Mouse (Mus musculus) hindbrain, postnatal 0 days (tissue): ENCODE measurements at regions not wholly inside any gene's neighbourhood (a gene's known extent, or its start where the extent isn't known, plus 50 kb on each side); places are given as distances from the start of the nearest gene placed in this dataset.

ENCODE experiments used
- ATAC-seq: fragments of 200-750 bp; cut with Nextera tagmentation; 2 replicates; pipeline ENCODE4 v1.8.0; 2017; ENCODE audit warnings: mild to moderate bottlenecking, moderate TSS enrichment, moderate library complexity
- DNase-seq: peaks from one replicate; pipeline ENCODE4 v3.0.0-alpha.2; 2015; ENCODE audit warnings: low spot score
- H3K27ac ChIP-seq: fragments of 300-500 bp; sonication (generic); 2 replicates; pipeline ENCODE4 v1.5.1; 2014; ENCODE audit warnings: mild to moderate bottlenecking
- H3K27me3 ChIP-seq: fragments of 300-500 bp; sonication (generic); 2 replicates; pipeline ENCODE4 v1.6.1; 2014; ENCODE audit warnings: low read length, mixed read lengths; ENCODE audit not compliant: insufficient read depth
- H3K36me3 ChIP-seq: fragments of 300-500 bp; sonication (generic); 2 replicates; pipeline ENCODE4 v1.6.1; 2014; ENCODE audit warnings: low read length, mixed read lengths; ENCODE audit not compliant: insufficient read depth
- H3K4me1 ChIP-seq: fragments of 300-500 bp; sonication (generic); 2 replicates; pipeline ENCODE4 v1.6.1; 2014; ENCODE audit warnings: antibody characterized with exemption, low read length, mixed read lengths; ENCODE audit not compliant: insufficient read depth
- H3K4me2 ChIP-seq: fragments of 300-500 bp; sonication (generic); 2 replicates; pipeline ENCODE4 v1.6.1; 2014; ENCODE audit warnings: low read depth, mild to moderate bottlenecking, low read length, moderate library complexity, mixed read lengths
- H3K4me3 ChIP-seq: fragments of 300-500 bp; sonication (generic); 2 replicates; pipeline ENCODE4 v1.5.1; 2014; ENCODE audit warnings: low read length
- H3K9ac ChIP-seq: fragments of 300-500 bp; sonication (generic); replicated peaks from 2 replicates; pipeline ENCODE4 v1.6.1; 2014; ENCODE audit warnings: mild to moderate bottlenecking, low read length, moderate library complexity, mixed read lengths
- H3K9me3 ChIP-seq: fragments of 300-500 bp; sonication (generic); 2 replicates; pipeline ENCODE4 v1.6.1; 2016; ENCODE audit warnings: low read length, mixed read lengths
- CTCF ChIP-seq: IDR thresholded peaks from 2 replicates; pipeline ENCODE4 v1.5.1; 2016; ENCODE audit warnings: antibody characterized with exemption, control low read depth, low read depth
- WGBS: fragments of 180-500 bp; shearing (Covaris S2); extraction: QIAGEN DNeasy Blood & Tissue Kit; methylation state at CpG from one replicate; pipeline ENCODE4 v1.1.7; 2014; 5-methylcytosine and 5-hydroxymethylcytosine counted together

GRCm38 (mm10) chr12:39682121-39682520 lies 355.7 kb downstream of the Arl4a start:
- Histone ChIP-seq H3K4me2 (no peak overlapping the region), H3K4me1 (no peaks in the 10 kb centered on the region), H3K36me3 (no peaks in the 10 kb centered on the region), H3K4me3 (no peak overlapping the region), H3K9me3 (no peaks in the 10 kb centered on the region), H3K27ac (no peak overlapping the region), H3K9ac (no peak overlapping the region), H3K27me3 (no peaks in the 10 kb centered on the region)
- 67% methylated on average over 1 of the region's 1 CpGs for WGBS
- no peak for TF ChIP-seq CTCF
- DNase-seq (no peak), ATAC-seq (no peak)

GRCm38 (mm10) chr12:39675608-39676007 lies 362.2 kb downstream of the Arl4a start:
- H3K4me3 ChIP-seq: no peak overlapping the region
- no peak overlapping the region for H3K27ac ChIP-seq
- DNase-seq (no peak), ATAC-seq (no peak)
- no peak for TF ChIP-seq CTCF
- no peaks in the 10 kb centered on the region for H3K9me3 ChIP-seq
- no peak overlapping the region for H3K4me2 ChIP-seq
- no peak overlapping the region for H3K9ac ChIP-seq
- 92% methylated on average over 2 of the region's 2 CpGs for WGBS
- no peaks in the 10 kb centered on the region for H3K36me3 ChIP-seq
- H3K4me1 ChIP-seq: no peaks in the 10 kb centered on the region
- no peaks in the 10 kb centered on the region for H3K27me3 ChIP-seq

DNA sequence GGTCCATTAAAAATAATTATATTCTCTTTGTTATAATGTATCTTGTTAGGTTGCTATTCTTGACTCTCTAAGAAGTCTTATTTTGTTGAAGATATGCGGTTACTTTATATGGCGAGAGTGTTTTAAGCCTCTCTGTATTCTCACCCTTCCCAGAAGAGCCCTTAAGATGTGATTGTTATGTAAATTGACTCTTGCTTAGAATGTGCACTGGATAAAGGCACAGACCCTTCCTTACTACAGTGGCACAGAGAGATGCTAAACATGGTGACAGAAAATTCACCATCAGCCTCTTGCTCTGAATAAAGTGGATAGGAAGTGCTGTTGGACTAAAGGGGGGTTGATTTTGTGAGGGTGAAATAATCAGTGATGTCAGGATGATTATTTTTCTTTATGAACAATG lies 370.1 kb downstream of the Arl4a start:
- 57% methylated on average over 2 of the region's 2 CpGs for WGBS
- Histone ChIP-seq H3K27me3 (no peaks in the 10 kb centered on the region), H3K4me2 (no peak overlapping the region), H3K27ac (no peak overlapping the region), H3K4me1 (no peaks in the 10 kb centered on the region), H3K9ac (no peak overlapping the region), H3K36me3 (no peaks in the 10 kb centered on the region), H3K9me3 (no peaks in the 10 kb centered on the region), H3K4me3 (no peak overlapping the region)
- ATAC-seq (no peak), DNase-seq (no peak)
- TF ChIP-seq CTCF: no peak

GRCm38 (mm10) chr12:39665448-39665847 lies 372.4 kb downstream of the Arl4a start:
- H3K27ac ChIP-seq: no peak overlapping the region
- peak; percentile 86 for TF ChIP-seq CTCF
- ATAC-seq: peak; percentile 91
- DNase-seq: peak; percentile 81
- H3K9ac ChIP-seq: no peak overlapping the region
- H3K4me1 ChIP-seq: no peaks in the 10 kb centered on the region
- no peak overlapping the region for H3K4me2 ChIP-seq
- H3K36me3 ChIP-seq: no peaks in the 10 kb centered on the region
- H3K9me3 ChIP-seq: no peaks in the 10 kb centered on the region
- WGBS: 22% methylated on average over 4 of the region's 4 CpGs
- no peaks in the 10 kb centered on the region for H3K27me3 ChIP-seq
- no peak overlapping the region for H3K4me3 ChIP-seq

DNA sequence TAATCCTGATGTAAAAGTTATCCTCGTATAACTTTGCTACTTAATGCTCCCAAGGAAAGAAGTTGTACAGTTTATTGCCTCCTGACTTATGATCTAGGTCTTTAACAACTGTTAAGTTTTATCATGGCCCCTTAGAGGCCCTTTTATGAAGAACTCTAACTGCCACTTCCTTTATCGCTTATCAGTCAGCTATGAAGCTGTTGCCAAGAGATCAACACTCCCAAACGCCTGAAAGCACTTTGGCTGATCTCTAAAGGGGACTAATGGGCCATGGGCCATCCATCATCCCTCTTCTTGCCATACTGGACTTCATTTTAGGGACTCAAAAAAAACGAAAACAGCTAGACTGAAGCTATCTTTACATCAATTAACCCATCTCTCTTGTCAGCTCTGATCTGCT lies 377.4 kb downstream of the Arl4a start:
- ATAC-seq: no peak
- no peak overlapping the region for H3K27ac ChIP-seq
- no peak overlapping the region for H3K4me2 ChIP-seq
- H3K27me3 ChIP-seq: no peaks in the 10 kb centered on the region
- no peak overlapping the region for H3K4me3 ChIP-seq
- TF ChIP-seq CTCF: no peak
- 50% methylated on average over 4 of the region's 4 CpGs for WGBS
- no peaks in the 10 kb centered on the region for H3K36me3 ChIP-seq
- H3K9me3 ChIP-seq: no peaks in the 10 kb centered on the region
- no peaks in the 10 kb centered on the region for H3K4me1 ChIP-seq
- no peak overlapping the region for H3K9ac ChIP-seq
- DNase-seq: no peak

- no peaks in the 10 kb centered on the region for H3K9me3 ChIP-seq
- no peak for TF ChIP-seq CTCF
Measured at GRCm38 (mm10) chr12:39656606-39657005, 381.2 kb downstream of the Arl4a start.

DNA sequence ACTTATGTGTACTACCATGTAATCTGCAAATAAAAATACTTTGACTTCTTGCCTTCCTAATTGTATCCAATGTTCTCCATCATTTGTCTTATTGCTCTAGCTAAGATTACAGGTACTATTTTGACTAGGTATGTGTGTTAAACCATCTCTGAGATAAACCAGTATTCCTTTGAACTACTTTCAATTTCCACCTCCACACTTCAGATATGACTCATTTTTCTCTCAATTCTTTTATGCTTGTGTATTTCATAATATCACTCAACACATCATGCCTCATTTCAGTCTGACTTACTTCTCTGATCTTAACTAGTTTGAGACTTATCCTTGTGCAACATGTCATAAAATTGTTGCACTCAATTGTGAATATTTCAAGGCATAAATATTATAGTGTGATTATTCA lies 388.9 kb downstream of the Arl4a start:
- Histone ChIP-seq H3K9ac (no peak overlapping the region), H3K36me3 (no peaks in the 10 kb centered on the region), H3K4me1 (no peaks in the 10 kb centered on the region), H3K9me3 (no peaks in the 10 kb centered on the region), H3K4me2 (no peak overlapping the region), H3K27ac (no peak overlapping the region), H3K27me3 (no peaks in the 10 kb centered on the region), H3K4me3 (no peak overlapping the region)
- no peak for DNase-seq
- no peak for ATAC-seq
- no peak for TF ChIP-seq CTCF

More at GRCm38 (mm10) chr12:39656606-39657005, 381.2 kb downstream of the Arl4a start:
- ATAC-seq (no peak), DNase-seq (no peak)
- Histone ChIP-seq H3K4me3 (no peak overlapping the region), H3K36me3 (no peaks in the 10 kb centered on the region), H3K9ac (no peak overlapping the region), H3K4me2 (no peak overlapping the region), H3K4me1 (no peaks in the 10 kb centered on the region), H3K27me3 (no peaks in the 10 kb centered on the region), H3K27ac (no peak overlapping the region)
